Mouse (Mus musculus): Measurements from ENCODE around the gene Psma6. TPM values are rescaled to one million over a fixed set of nuclear protein-coding genes. Genes with fewer than 3 reads are reported as not detected.

The Psma6 gene
- total and polyA plus RNA-seq, 2 experiments from 2014 or later: 131 to 465 TPM

DNA sequence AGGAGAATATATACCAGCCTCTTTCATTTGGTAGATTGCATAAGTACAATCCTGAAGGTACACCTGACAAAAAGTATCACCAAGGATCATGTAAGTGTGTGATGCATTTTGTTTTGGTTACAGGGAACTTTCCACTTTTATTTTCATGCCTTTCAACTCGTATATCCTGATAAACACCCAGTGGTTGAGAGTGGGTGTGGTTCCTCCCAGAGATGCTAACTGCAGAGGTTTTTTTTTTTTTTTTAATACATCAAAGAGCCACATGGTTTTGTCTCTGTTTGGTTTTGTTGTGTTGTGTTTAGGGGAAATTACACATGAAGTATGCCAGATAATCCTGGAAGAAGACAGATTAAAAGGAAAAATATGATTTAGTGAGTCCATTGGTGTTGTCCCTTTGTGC is 26.7 kb upstream of the Psma6 start:
- Histone ChIP-seq H3K36me3 (ENCODE audit: insufficient read depth) (no peaks in the 10 kb centered on the region), H3K4me2 (ENCODE audit: low read depth) (no peak overlapping the region), H3K4me3 (ENCODE audit: low read depth, low read length) (no peak overlapping the region), H3K9ac (no peak overlapping the region), H3K9me3 (ENCODE audit: low read length) (no peaks in the 10 kb centered on the region), H3K27ac (ENCODE audit: low read depth, low read length) (no peak overlapping the region), H3K27me3 (ENCODE audit: insufficient read depth, low read length) (no peaks in the 10 kb centered on the region), H3K4me1 (ENCODE audit: insufficient read depth) (no peaks in the 10 kb centered on the region)
- ATAC-seq (no peak), DNase-seq (no peak)
- 64% methylated on average over 1 of the region's 1 CpGs for WGBS
- TF ChIP-seq CTCF (IDR thresholded peaks at IDR 0.05; ENCODE audit: low read depth): no peak

DNA sequence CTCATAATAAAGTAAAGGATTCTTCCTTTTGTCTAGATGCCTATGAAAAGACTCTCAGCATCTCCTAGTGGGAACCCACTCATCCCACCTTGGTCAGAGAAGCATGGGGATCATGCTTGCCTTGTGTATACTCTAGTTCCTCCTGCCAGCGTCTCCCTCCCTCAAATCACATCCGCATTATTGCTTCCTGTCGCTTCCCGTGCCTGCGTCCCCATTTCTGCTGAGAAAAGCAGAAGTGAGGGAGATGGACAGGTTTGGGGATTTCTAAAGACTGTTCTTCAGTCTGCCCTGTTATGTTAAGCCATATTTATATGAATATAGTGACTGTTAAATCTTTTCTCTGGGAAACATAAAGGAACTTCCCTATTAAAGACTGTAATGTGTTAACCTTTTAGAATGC is 23.1 kb upstream of the Psma6 start:
- H3K9me3 ChIP-seq (ENCODE audit: low read length): no peaks in the 10 kb centered on the region
- 74% methylated on average over 5 of the region's 5 CpGs for WGBS
- H3K4me2 ChIP-seq (ENCODE audit: low read depth): no peak overlapping the region
- no peak for ATAC-seq
- no peak overlapping the region for H3K9ac ChIP-seq
- H3K36me3 ChIP-seq (ENCODE audit: insufficient read depth): no peaks in the 10 kb centered on the region
- H3K4me3 ChIP-seq (ENCODE audit: low read depth, low read length): no peak overlapping the region
- DNase-seq: no peak
- H3K4me1 ChIP-seq (ENCODE audit: insufficient read depth): no peaks in the 10 kb centered on the region
- no peak for TF ChIP-seq CTCF (IDR thresholded peaks at IDR 0.05; ENCODE audit: low read depth)
- no peaks in the 10 kb centered on the region for H3K27me3 ChIP-seq (ENCODE audit: insufficient read depth, low read length)
- no peak overlapping the region for H3K27ac ChIP-seq (ENCODE audit: low read depth, low read length)

- no peak overlapping the region for H3K27ac ChIP-seq (ENCODE audit: low read depth, low read length)
- DNase-seq: no peak
- H3K4me1 ChIP-seq (ENCODE audit: insufficient read depth): no peaks in the 10 kb centered on the region
- H3K36me3 ChIP-seq (ENCODE audit: insufficient read depth): no peaks in the 10 kb centered on the region
- H3K27me3 ChIP-seq (ENCODE audit: insufficient read depth, low read length): no peaks in the 10 kb centered on the region
- no peak overlapping the region for H3K4me3 ChIP-seq (ENCODE audit: low read depth, low read length)
- no peak overlapping the region for H3K9ac ChIP-seq
- no peak for TF ChIP-seq CTCF (IDR thresholded peaks at IDR 0.05; ENCODE audit: low read depth)
- no peaks in the 10 kb centered on the region for H3K9me3 ChIP-seq (ENCODE audit: low read length)
- no peak for ATAC-seq
- WGBS: 73% methylated on average over 2 of the region's 2 CpGs
- H3K4me2 ChIP-seq (ENCODE audit: low read depth): no peak overlapping the region
These were observed 18.9 kb upstream of the Psma6 start for GRCm38 (mm10) chr12:55365083-55365482.

DNA sequence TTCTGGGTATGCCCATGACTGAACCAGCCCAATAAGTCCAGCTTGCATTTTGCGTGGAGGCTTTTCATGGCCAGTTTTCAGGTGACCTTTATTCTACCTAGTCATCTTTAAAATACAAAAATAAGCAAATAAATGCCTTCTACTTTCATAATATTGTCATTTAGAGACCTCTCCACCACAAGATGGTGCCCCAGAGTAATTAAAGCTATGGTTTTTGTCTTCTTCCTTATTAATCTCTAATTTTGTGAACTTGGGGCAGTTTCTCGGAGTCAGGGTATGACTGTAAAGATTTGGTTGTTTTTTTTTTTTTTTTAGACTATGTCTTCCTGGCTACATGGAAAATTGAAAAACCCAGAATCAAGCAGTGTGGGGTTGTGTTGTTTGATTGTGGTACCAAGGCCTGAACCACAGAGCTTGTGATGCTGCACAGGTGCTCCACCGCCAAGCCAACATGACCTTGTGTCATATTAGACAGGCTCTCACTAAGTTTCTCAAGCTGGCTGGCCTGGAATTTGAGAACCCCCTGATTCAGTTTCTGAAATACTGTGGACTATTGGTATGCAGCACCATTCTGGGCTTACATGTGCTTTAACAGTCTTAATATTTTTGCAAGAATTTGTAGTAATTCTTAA is 11.5 kb upstream of the Psma6 start:
- Histone ChIP-seq H3K9ac (no peak overlapping the region), H3K36me3 (ENCODE audit: insufficient read depth) (no peaks in the 10 kb centered on the region), H3K4me3 (ENCODE audit: low read depth, low read length) (no peak overlapping the region), H3K27ac (ENCODE audit: low read depth, low read length) (no peak overlapping the region), H3K27me3 (ENCODE audit: insufficient read depth, low read length) (no peaks in the 10 kb centered on the region), H3K9me3 (ENCODE audit: low read length) (no peaks in the 10 kb centered on the region), H3K4me2 (ENCODE audit: low read depth) (no peak overlapping the region), H3K4me1 (ENCODE audit: insufficient read depth) (no peaks in the 10 kb centered on the region)
- ATAC-seq: no peak
- TF ChIP-seq CTCF (IDR thresholded peaks at IDR 0.05; ENCODE audit: low read depth): peak; percentile 39
- peak; percentile 30 for DNase-seq
- WGBS: 88% methylated on average over 3 of the region's 3 CpGs

DNA sequence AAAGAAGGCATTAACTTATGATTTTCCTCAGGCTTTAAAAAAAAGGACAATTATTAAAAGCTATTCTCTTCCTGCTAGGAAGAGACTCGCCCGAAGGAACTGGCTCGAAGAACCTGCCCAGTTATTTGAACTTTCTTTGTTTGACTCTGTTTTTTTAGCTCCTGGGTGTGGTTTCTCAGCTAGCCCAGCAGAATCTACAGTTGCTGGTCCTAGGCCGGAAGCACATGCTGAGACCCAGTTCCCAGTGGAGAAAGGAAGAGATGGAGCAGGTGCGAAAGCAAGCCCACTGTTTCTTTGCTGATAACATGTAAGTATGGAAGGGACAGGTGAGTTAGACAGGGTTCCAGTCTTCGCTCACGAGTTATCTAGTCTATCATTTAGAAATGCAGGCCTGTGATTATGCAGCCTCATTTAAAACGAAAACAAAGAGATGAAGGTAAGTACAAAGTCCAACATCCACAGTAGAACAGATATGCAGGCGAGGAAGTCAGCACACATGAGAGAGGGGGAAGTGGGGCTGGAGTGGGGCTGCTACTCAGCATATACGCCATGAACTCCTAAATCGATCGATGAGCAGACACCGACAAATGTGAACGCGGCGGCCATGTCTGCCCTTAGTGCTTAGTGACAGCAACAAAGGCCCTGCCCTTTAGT is 6.9 kb upstream of the Psma6 start:
- ATAC-seq (no peak), DNase-seq (no peak)
- Histone ChIP-seq H3K4me1 (ENCODE audit: insufficient read depth) (no peaks in the 10 kb centered on the region), H3K36me3 (ENCODE audit: insufficient read depth) (no peaks in the 10 kb centered on the region; the same call in 1 of the 2 replicates), H3K4me3 (ENCODE audit: low read depth, low read length) (no peak overlapping the region), H3K9ac (no peak overlapping the region), H3K27ac (ENCODE audit: low read depth, low read length) (no peak overlapping the region), H3K4me2 (ENCODE audit: low read depth) (no peak overlapping the region), H3K9me3 (ENCODE audit: low read length) (no peaks in the 10 kb centered on the region), H3K27me3 (ENCODE audit: insufficient read depth, low read length) (no peaks in the 10 kb centered on the region)
- TF ChIP-seq CTCF (IDR thresholded peaks at IDR 0.05; ENCODE audit: low read depth): no peak
- 90% methylated on average over 16 of the region's 16 CpGs for WGBS

GRCm38 (mm10) chr12:55377610-55377980 is 6.4 kb upstream of the Psma6 start:
- Histone ChIP-seq H3K9me3 (ENCODE audit: low read length) (no peaks in the 10 kb centered on the region), H3K27ac (ENCODE audit: low read depth, low read length) (no peak overlapping the region), H3K36me3 (ENCODE audit: insufficient read depth) (no peaks in the 10 kb centered on the region; the same call in 1 of the 2 replicates), H3K4me3 (ENCODE audit: low read depth, low read length) (no peak overlapping the region), H3K9ac (no peak overlapping the region), H3K27me3 (ENCODE audit: insufficient read depth, low read length) (no peaks in the 10 kb centered on the region), H3K4me2 (ENCODE audit: low read depth) (no peak overlapping the region), H3K4me1 (ENCODE audit: insufficient read depth) (no peaks in the 10 kb centered on the region)
- DNase-seq (no peak), ATAC-seq (no peak)
- TF ChIP-seq CTCF (IDR thresholded peaks at IDR 0.05; ENCODE audit: low read depth): no peak
- 71% methylated on average over 6 of the region's 6 CpGs for WGBS

- no peak for TF ChIP-seq CTCF (IDR thresholded peaks at IDR 0.05; ENCODE audit: low read depth)
- 90% methylated on average over 3 of the region's 3 CpGs for WGBS
- DNase-seq (no peak), ATAC-seq (no peak)
- Histone ChIP-seq H3K4me2 (ENCODE audit: low read depth) (no peak overlapping the region), H3K27ac (ENCODE audit: low read depth, low read length) (no peak overlapping the region), H3K4me3 (ENCODE audit: low read depth, low read length) (no peak overlapping the region), H3K4me1 (ENCODE audit: insufficient read depth) (no peaks in the 10 kb centered on the region), H3K27me3 (ENCODE audit: insufficient read depth, low read length) (no peaks in the 10 kb centered on the region), H3K36me3 (ENCODE audit: insufficient read depth) (no peaks in the 10 kb centered on the region; the same call in 1 of the 2 replicates), H3K9me3 (ENCODE audit: low read length) (no peaks in the 10 kb centered on the region), H3K9ac (no peak overlapping the region)
These were observed 804 bp downstream of the Psma6 start for GRCm38 (mm10) chr12:55384826-55385225.
